Mouse (Mus musculus): ENCODE data around the gene a.

Gene a

GRCm38 (mm10) chr2:154785284-154785683 lies 5.9 kb upstream of the a start:
- DNase-seq = no peak

GRCm38 (mm10) chr2:154786187-154786586 lies 5.0 kb upstream of the a start:
- DNase-seq = no peak

GRCm38 (mm10) chr2:154786776-154787175 lies 4.4 kb upstream of the a start:
- no peak for DNase-seq

- DNase-seq = no peak
These were observed 1.8 kb upstream of the a start for GRCm38 (mm10) chr2:154789381-154789780.

GRCm38 (mm10) chr2:154789977-154790655 lies 1.1 kb upstream of the a start:
- peak; percentile 38 for DNase-seq

GRCm38 (mm10) chr2:154791661-154792642 lies 750 bp downstream of the a start:
- peak; percentile 69 for DNase-seq

- DNase-seq = no peak
These were observed 12.2 kb downstream of the a start for GRCm38 (mm10) chr2:154803372-154803771.

GRCm38 (mm10) chr2:154803845-154804244 lies 12.6 kb downstream of the a start:
- DNase-seq = no peak

GRCm38 (mm10) chr2:154807689-154808088 lies 16.5 kb downstream of the a start:
- DNase-seq = no peak

- peak; percentile 31 for DNase-seq
These were observed 18.0 kb downstream of the a start for GRCm38 (mm10) chr2:154809107-154809762.

- no peak for DNase-seq
These were observed 19.6 kb downstream of the a start for GRCm38 (mm10) chr2:154810821-154811220.

GRCm38 (mm10) chr2:154813426-154813825 lies 22.2 kb downstream of the a start:
- no peak for DNase-seq

GRCm38 (mm10) chr2:154817089-154817488 lies 25.9 kb downstream of the a start:
- no peak for DNase-seq

GRCm38 (mm10) chr2:154817788-154818187 lies 26.6 kb downstream of the a start:
- peak; percentile 44 for DNase-seq

- DNase-seq = no peak
These were observed 27.4 kb downstream of the a start for GRCm38 (mm10) chr2:154818599-154818998.

GRCm38 (mm10) chr2:154820346-154820745 lies 29.1 kb downstream of the a start:
- DNase-seq = no peak

GRCm38 (mm10) chr2:154826054-154826538 lies 34.9 kb downstream of the a start:
- DNase-seq = no peak

- no peak for DNase-seq
These were observed 36.3 kb downstream of the a start for GRCm38 (mm10) chr2:154827521-154827920.

- DNase-seq = no peak
These were observed 41.3 kb downstream of the a start for GRCm38 (mm10) chr2:154832471-154832870.

- DNase-seq = peak; percentile 53
These were observed 43.1 kb downstream of the a start for GRCm38 (mm10) chr2:154834149-154834865.

- DNase-seq = no peak
These were observed 45.3 kb downstream of the a start for GRCm38 (mm10) chr2:154836537-154836936.

GRCm38 (mm10) chr2:154848086-154848485 lies 56.9 kb downstream of the a start:
- no peak for DNase-seq

- DNase-seq = peak; percentile 73
These were observed 64.2 kb downstream of the a start for GRCm38 (mm10) chr2:154855383-154855782.

Measured in cerebellum, adult 8-10 months (tissue).